Mouse (Mus musculus) C2C12 (cell line): ENCODE results near the gene Yjefn3.
A peak's percentile ranks its signal among the peaks of the same experiment; 100 is the strongest.

Experiments used
- CEBPB ChIP-seq: IDR thresholded peaks from one replicate; pipeline ENCODE4 v1.6.1; 2011; ENCODE audit warnings: low read depth, mild to moderate bottlenecking, control low read depth, moderate library complexity
- CTCF ChIP-seq: IDR thresholded peaks from one replicate; pipeline ENCODE4 v1.5.1; 2011; ENCODE audit not compliant: control insufficient read depth, insufficient read depth, insufficient read length
- MAX ChIP-seq: IDR thresholded peaks from one replicate; pipeline ENCODE4 v1.6.1; 2011; ENCODE audit warnings: mild to moderate bottlenecking, control low read depth
- MYOD1 ChIP-seq: IDR thresholded peaks from one replicate; pipeline ENCODE4 v1.6.1; 2011; ENCODE audit warnings: low read depth; ENCODE audit not compliant: control insufficient read depth, insufficient read length
- MYOG ChIP-seq: IDR thresholded peaks from one replicate; pipeline ENCODE4 v1.6.1; 2011; ENCODE audit not compliant: control insufficient read depth, insufficient read length; ENCODE audit errors: extremely low read depth
- USF1 ChIP-seq: IDR thresholded peaks from one replicate; pipeline ENCODE4 v1.6.1; 2011; ENCODE audit warnings: low read depth, mild to moderate bottlenecking, control low read depth, moderate library complexity

DNA sequence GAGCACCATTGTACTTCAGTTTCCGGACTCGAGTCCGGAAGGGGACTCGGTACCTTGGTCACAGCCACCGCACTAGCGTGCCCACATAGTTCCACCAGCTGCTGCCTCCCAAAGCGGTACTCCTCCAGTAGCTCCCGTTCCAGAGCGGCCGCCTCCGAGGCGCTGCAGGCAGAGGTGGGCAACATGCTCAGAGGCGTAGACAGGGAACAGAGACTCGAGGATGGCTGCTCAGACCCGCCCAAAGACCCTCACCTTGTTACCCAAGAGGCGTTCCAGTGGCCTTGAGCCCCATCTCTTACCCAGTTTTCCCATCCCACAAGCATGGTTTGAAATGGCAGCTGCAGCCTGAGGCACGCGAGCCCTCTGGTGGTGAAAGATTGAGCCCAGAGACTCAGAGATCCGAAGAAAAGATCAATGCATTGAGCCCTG lies 11.7 kb downstream of the Yjefn3 start:
- peak; percentile 16 for TF ChIP-seq CTCF
- no peak for TF ChIP-seq MYOD1
- TF ChIP-seq CEBPB, result no peak
- no peak for TF ChIP-seq USF1
- TF ChIP-seq MYOG, result no peak
- TF ChIP-seq MAX, result no peak
